ENCODE assay signal across 22 mouse cellular contexts in genomic region chr2:93153833-93154232, GRCm38 (mm10). TPM values are rescaled to one million over a fixed set of nuclear protein-coding genes. Genes with fewer than 3 reads are reported as not detected.
A peak's percentile ranks its signal among the peaks of the same experiment; 100 is the strongest.
DNase-seq lines count a peak whose midpoint lies in the region; ATAC-seq lines count a peak whose summit lies in the region.
"Had no signal": no experiment of that assay in that cellular context is flagged by ENCODE, and none has a peak within 500 bp of the region (broad histone marks: within the 10 kb centered on the region; RNA-seq: fewer than 3 reads in every experiment).

No protein-coding gene starts in this region.

- no peaks in the 10 kb centered on the region for H3K36me3 ChIP-seq in midbrain, embryonic 11.5 days (ENCODE audit: control insufficient read depth, insufficient read depth, low read length)
- H3K36me3 ChIP-seq in midbrain, embryonic 14.5 days (ENCODE audit: control insufficient read depth, insufficient read depth, low read length): no peaks in the 10 kb centered on the region
- H3K36me3 ChIP-seq: embryonic facial prominence, embryonic 10.5 days; embryonic facial prominence, embryonic 12.5 days; forebrain, embryonic 15.5 days; G1E had no signal

- H3K27me3 ChIP-seq in midbrain, embryonic 11.5 days (ENCODE audit: control insufficient read depth, insufficient read depth, low read length): no peaks in the 10 kb centered on the region
- no peaks in the 10 kb centered on the region for H3K27me3 ChIP-seq in midbrain, embryonic 14.5 days (ENCODE audit: control insufficient read depth, insufficient read depth, low read length)
- H3K27me3 ChIP-seq: embryonic facial prominence, embryonic 12.5 days; forebrain, embryonic 13.5 days; forebrain, embryonic 15.5 days had no signal

- H3K4me1 ChIP-seq in midbrain, embryonic 11.5 days (ENCODE audit: control insufficient read depth, insufficient read depth, low read length): no peaks in the 10 kb centered on the region
- H3K4me1 ChIP-seq in midbrain, embryonic 14.5 days (ENCODE audit: control insufficient read depth, insufficient read depth, low read length): peaks cover 3% of the 10 kb centered on the region
- H3K4me1 ChIP-seq: embryonic facial prominence, embryonic 12.5 days had no signal

- no peak for ATAC-seq in midbrain, embryonic 11.5 days (ENCODE audit: low FRiP score)
- no peak for ATAC-seq in midbrain, embryonic 14.5 days (ENCODE audit: low FRiP score, low TSS enrichment)
- ATAC-seq: activated CD4-positive, CD25-positive, alpha-beta regulatory T cell, adult 4 months; CD4-positive, CD25-positive, alpha-beta regulatory T cell, adult 4 months; forebrain, embryonic 13.5 days; Patski had no signal

- H3K4me2 ChIP-seq in midbrain, embryonic 11.5 days: no peak overlapping the region
- no peak overlapping the region for H3K4me2 ChIP-seq in midbrain, embryonic 14.5 days (ENCODE audit: low read length)
- H3K4me2 ChIP-seq: embryonic facial prominence, embryonic 12.5 days; forebrain, embryonic 13.5 days; forebrain, embryonic 15.5 days had no signal

- no peaks in the 10 kb centered on the region for H3K9me3 ChIP-seq in midbrain, embryonic 11.5 days (ENCODE audit: control insufficient read depth, low read length)
- H3K9me3 ChIP-seq in midbrain, embryonic 14.5 days (ENCODE audit: control insufficient read depth, low read length): no peaks in the 10 kb centered on the region
- H3K9me3 ChIP-seq: embryonic facial prominence, embryonic 10.5 days; embryonic facial prominence, embryonic 12.5 days; forebrain, embryonic 13.5 days; forebrain, embryonic 15.5 days; G1E had no signal

- DNase-seq in cerebellum, adult 11-12 months: peak; percentile 47
- no peak for DNase-seq in cerebellum, postnatal 36 days
- DNase-seq in cerebellum, adult 9-10 months: peak; percentile 53
- DNase-seq in cerebellum, adult 18-20 months: no peak
- DNase-seq in cerebellum, postnatal 14 days: peak; percentile 54 to 60
- no peak for DNase-seq in cerebellum, adult 8-10 months
- peak; percentile 57 for DNase-seq in midbrain, embryonic 11.5 days (ENCODE audit: low spot score, missing footprints)
- no peak for DNase-seq in midbrain, embryonic 14.5 days
- DNase-seq: adrenal gland, adult 8-10 months; adrenal gland, postnatal 14 days; adrenal gland, postnatal 36 days; B cell, adult 2 months; cerebellum, postnatal 25 days; forebrain, postnatal 0 days had no signal

- no peak overlapping the region for H3K4me3 ChIP-seq in midbrain, embryonic 11.5 days (ENCODE audit: low read depth, low read length)
- H3K4me3 ChIP-seq in midbrain, embryonic 14.5 days (replicated peaks; ENCODE audit: low read depth, low read length): no peak overlapping the region
- H3K4me3 ChIP-seq: embryonic facial prominence, embryonic 10.5 days; embryonic facial prominence, embryonic 12.5 days; forebrain, embryonic 13.5 days; forebrain, embryonic 15.5 days had no signal

- no peak overlapping the region for H3K27ac ChIP-seq in midbrain, embryonic 11.5 days (ENCODE audit: low read depth, low read length)
- no peak overlapping the region for H3K27ac ChIP-seq in midbrain, embryonic 14.5 days (replicated peaks; ENCODE audit: low read depth, low read length)
- H3K27ac ChIP-seq: embryonic facial prominence, embryonic 10.5 days; embryonic facial prominence, embryonic 12.5 days; forebrain, embryonic 13.5 days; forebrain, embryonic 15.5 days had no signal

- 83% methylated on average over 1 of the region's 1 CpGs for WGBS in midbrain, embryonic 11.5 days
- 80% methylated on average over 1 of the region's 1 CpGs for WGBS in midbrain, embryonic 14.5 days

- no peak overlapping the region for H3K9ac ChIP-seq in midbrain, embryonic 11.5 days (ENCODE audit: low read length)
- no peak overlapping the region for H3K9ac ChIP-seq in midbrain, embryonic 14.5 days (replicated peaks; ENCODE audit: low read length)
- H3K9ac ChIP-seq: embryonic facial prominence, embryonic 12.5 days; forebrain, embryonic 13.5 days; forebrain, embryonic 15.5 days; forebrain, postnatal 0 days had no signal

RNA-seq across cellular contexts. Expression of gene Trp53i11, which starts 33.5 kb away (rescaled TPM):
- 179 and 191 TPM in 2 replicates for polyA plus RNA-seq in midbrain, embryonic 11.5 days (2014; fragmentation: Nextera tagmentation; extraction: Ambion mirVana)
- 122 and 165 TPM in 2 replicates for polyA plus RNA-seq in midbrain, embryonic 14.5 days (2014; fragmentation: Nextera tagmentation; extraction: Ambion mirVana)
- polyA plus RNA-seq: G1E had no signal

Comparison
In these comparisons a context has a peak if more than half of its experiments do, and no peak if none do; other contexts are left out.
1. DNase-seq: peak in cerebellum, adult 11-12 months (single experiment), cerebellum, adult 9-10 months (single experiment), cerebellum, postnatal 14 days (2 of 2) and midbrain, embryonic 11.5 days (single experiment); none in cerebellum, postnatal 36 days (0 of 2), cerebellum, adult 18-20 months (0 of 2), cerebellum, adult 8-10 months (single experiment) and midbrain, embryonic 14.5 days (single experiment).